20 mouse cellular contexts compared by ENCODE assay signal in the genomic region with DNA sequence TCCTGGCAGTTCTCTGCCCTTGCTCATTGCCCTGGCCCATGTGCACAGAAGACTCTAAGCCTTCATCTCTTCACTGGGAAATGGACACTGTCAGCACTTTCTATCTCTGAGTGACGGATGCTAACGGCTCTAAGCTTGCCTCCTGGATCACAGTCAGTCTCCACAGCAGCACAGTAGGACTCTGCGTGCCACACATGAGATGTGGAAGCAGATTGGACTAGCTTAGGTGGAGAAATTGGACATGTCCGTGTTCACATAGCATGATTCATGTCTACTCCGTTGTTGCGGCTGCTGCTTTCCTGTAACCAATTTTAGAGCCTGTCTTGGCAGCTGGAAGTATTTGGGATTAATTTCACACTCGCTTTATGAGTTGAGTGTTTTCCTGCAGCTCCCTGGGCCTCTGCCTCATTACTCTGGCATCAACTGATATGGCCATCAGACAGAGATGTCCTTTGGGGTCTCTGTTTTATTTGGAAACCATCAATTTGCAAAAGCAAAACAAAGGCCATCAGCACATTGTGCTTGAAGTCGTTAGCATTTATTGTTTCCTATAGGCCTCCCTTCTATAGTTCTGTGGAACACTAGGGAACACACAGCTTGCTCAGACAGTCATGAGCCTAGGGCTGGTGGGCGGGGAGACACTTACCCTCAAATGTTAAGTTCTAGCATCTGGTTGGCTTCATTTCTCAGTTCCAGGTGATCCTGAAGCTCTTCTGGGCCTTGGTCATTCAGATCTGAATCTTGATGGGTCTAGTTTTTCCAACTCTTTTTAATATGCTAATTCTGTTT.
DNase-seq lines count a peak whose midpoint lies in the region; ATAC-seq lines count a peak whose summit lies in the region.
"Had no signal": no experiment of that assay in that cellular context is flagged by ENCODE, and none has a peak within 500 bp of the region (broad histone marks: within the 10 kb centered on the region; RNA-seq: fewer than 3 reads in every experiment).

No protein-coding gene starts in this region.

- no peak for DNase-seq in hindbrain, embryonic 11.5 days (ENCODE audit: low spot score)
- DNase-seq in neural tube, embryonic 10.5 days (ENCODE audit: extremely low spot score, low spot score): no peak
- DNase-seq in fibroblast of lung, adult 2 months (ENCODE audit: low read depth): peak; percentile 62
- peak; percentile 18 for DNase-seq in skeletal muscle tissue, adult 2 months (ENCODE audit: low read depth, low spot score)
- no peak for DNase-seq in thymus, postnatal 36 days
- no peak for DNase-seq in left cerebral cortex, postnatal 4 days
- DNase-seq: adrenal gland, postnatal 25 days; cerebellum, adult 8-10 months; forebrain, postnatal 0 days; kidney, adult 9 months; liver, postnatal 0 days; lung, postnatal 10 days; right cerebral cortex, adult 18-20 months; thymus, postnatal 4 days had no signal

- H3K9ac ChIP-seq in hindbrain, embryonic 13.5 days: no peak overlapping the region
- no peak overlapping the region for H3K9ac ChIP-seq in hindbrain, embryonic 11.5 days (ENCODE audit: low read depth, low read length)
- H3K9ac ChIP-seq in neural tube, embryonic 13.5 days: no peak overlapping the region
- H3K9ac ChIP-seq: embryonic facial prominence, embryonic 12.5 days; forebrain, postnatal 0 days; intestine, embryonic 15.5 days; liver, postnatal 0 days; midbrain, embryonic 15.5 days had no signal

- WGBS in hindbrain, embryonic 13.5 days: 77% methylated on average over 9 of the region's 9 CpGs
- WGBS in hindbrain, embryonic 11.5 days: 90% methylated on average over 9 of the region's 9 CpGs
- 66% methylated on average over 9 of the region's 9 CpGs for WGBS in neural tube, embryonic 13.5 days

- no peak overlapping the region for H3K4me3 ChIP-seq in hindbrain, embryonic 13.5 days
- no peak overlapping the region for H3K4me3 ChIP-seq in hindbrain, embryonic 11.5 days (ENCODE audit: low read depth, low read length)
- H3K4me3 ChIP-seq in neural tube, embryonic 13.5 days: no peak overlapping the region
- H3K4me3 ChIP-seq: embryonic facial prominence, embryonic 12.5 days; intestine, embryonic 15.5 days; midbrain, embryonic 15.5 days had no signal

- no peak overlapping the region for H3K4me2 ChIP-seq in hindbrain, embryonic 13.5 days
- no peak overlapping the region for H3K4me2 ChIP-seq in hindbrain, embryonic 11.5 days (replicated peaks; ENCODE audit: low read depth, low read length)
- H3K4me2 ChIP-seq in neural tube, embryonic 13.5 days: no peak overlapping the region
- H3K4me2 ChIP-seq: embryonic facial prominence, embryonic 12.5 days; intestine, embryonic 15.5 days; midbrain, embryonic 15.5 days had no signal

- H3K27me3 ChIP-seq in hindbrain, embryonic 13.5 days: no peaks in the 10 kb centered on the region
- H3K27me3 ChIP-seq in hindbrain, embryonic 11.5 days (ENCODE audit: control insufficient read depth, insufficient read depth, low read length): no peaks in the 10 kb centered on the region
- H3K27me3 ChIP-seq in neural tube, embryonic 13.5 days: no peaks in the 10 kb centered on the region
- H3K27me3 ChIP-seq: embryonic facial prominence, embryonic 12.5 days; intestine, embryonic 15.5 days; midbrain, embryonic 15.5 days; Patski had no signal

- H3K36me3 ChIP-seq in hindbrain, embryonic 13.5 days: no peaks in the 10 kb centered on the region
- H3K36me3 ChIP-seq in hindbrain, embryonic 11.5 days (ENCODE audit: control insufficient read depth, insufficient read depth, low read length): no peaks in the 10 kb centered on the region
- H3K36me3 ChIP-seq in neural tube, embryonic 13.5 days: no peaks in the 10 kb centered on the region
- H3K36me3 ChIP-seq: embryonic facial prominence, embryonic 12.5 days; intestine, embryonic 15.5 days; midbrain, embryonic 15.5 days had no signal

- intact Hi-C loops in left cerebral cortex, postnatal 4 days (cut with DNase I): no loop called here

- H3K9me3 ChIP-seq in hindbrain, embryonic 13.5 days: no peaks in the 10 kb centered on the region
- H3K9me3 ChIP-seq in hindbrain, embryonic 11.5 days (ENCODE audit: control insufficient read depth, low read length): no peaks in the 10 kb centered on the region
- no peaks in the 10 kb centered on the region for H3K9me3 ChIP-seq in neural tube, embryonic 13.5 days
- H3K9me3 ChIP-seq: embryonic facial prominence, embryonic 12.5 days; intestine, embryonic 15.5 days; midbrain, embryonic 15.5 days had no signal

- peaks cover 3% of the 10 kb centered on the region; the same call in 1 of the 2 replicates for H3K4me1 ChIP-seq in hindbrain, embryonic 13.5 days (replicated peaks)
- no peaks in the 10 kb centered on the region for H3K4me1 ChIP-seq in hindbrain, embryonic 11.5 days (replicated peaks; ENCODE audit: control insufficient read depth, insufficient read depth, low read length)
- peaks cover 22% of the 10 kb centered on the region for H3K4me1 ChIP-seq in neural tube, embryonic 13.5 days (replicated peaks)
- H3K4me1 ChIP-seq: intestine, embryonic 15.5 days; midbrain, embryonic 15.5 days had no signal

- ATAC-seq in hindbrain, embryonic 13.5 days (ENCODE audit: low FRiP score): no peak
- ATAC-seq in hindbrain, embryonic 11.5 days (ENCODE audit: low FRiP score): no peak
- ATAC-seq in neural tube, embryonic 13.5 days (ENCODE audit: low read depth): no peak
- ATAC-seq: forebrain, postnatal 0 days; intestine, embryonic 15.5 days; liver, postnatal 0 days; midbrain, embryonic 15.5 days; Patski had no signal

- 0 out of 2 replicates have a peak overlapping the region, but pooled peaks have one; percentile 20 for H3K27ac ChIP-seq in hindbrain, embryonic 13.5 days
- no peak overlapping the region for H3K27ac ChIP-seq in hindbrain, embryonic 11.5 days (ENCODE audit: low read depth, low read length)
- 0 out of 2 replicates have a peak overlapping the region, but pooled peaks have one; percentile 18 for H3K27ac ChIP-seq in neural tube, embryonic 13.5 days (replicated peaks)
- H3K27ac ChIP-seq: embryonic facial prominence, embryonic 12.5 days; intestine, embryonic 15.5 days; midbrain, embryonic 15.5 days had no signal

Comparison
In these comparisons a context has a peak if more than half of its experiments do, and no peak if none do; other contexts are left out.
1. DNase-seq: peak in fibroblast of lung, adult 2 months (single experiment) and skeletal muscle tissue, adult 2 months (single experiment); none in hindbrain, embryonic 11.5 days (single experiment), neural tube, embryonic 10.5 days (single experiment), thymus, postnatal 36 days (0 of 2) and left cerebral cortex, postnatal 4 days (single experiment).